Mouse (Mus musculus) CH12.LX (cell line): ENCODE data around the gene Car10. TPM values are rescaled to one million over a fixed set of nuclear protein-coding genes. Genes with fewer than 3 reads are reported as not detected.

Experiments
- DNase-seq: peaks from one replicate; pipeline ENCODE4 v3.0.0-alpha.2; 2013; ENCODE audit errors: extremely low read depth
- H3K27ac ChIP-seq: 2 replicates; pipeline ENCODE4 v1.5.1; 2012; ENCODE audit warnings: low read depth, mild to moderate bottlenecking, control low read depth, moderate library complexity; ENCODE audit not compliant: insufficient read depth
- H3K27me3 ChIP-seq: replicated peaks from 2 replicates; pipeline ENCODE3; 2012; ENCODE audit warnings: inconsistent platforms
- H3K36me3 ChIP-seq, 2 experiments: replicated peaks in 1 of 2; 2 replicates each; pipeline versions ENCODE3 to v1.6.1; 2012; ENCODE audit warnings: inconsistent platforms in 1 of 2, low read length in 1 of 2, mild to moderate bottlenecking in 1 of 2, mixed read lengths in 1 of 2, moderate library complexity in 1 of 2; ENCODE audit not compliant: control insufficient read depth in 1 of 2, insufficient read depth in 1 of 2
- H3K4me1 ChIP-seq, 2 experiments: 2 replicates each; pipeline ENCODE4 v1.6.1; 2012; ENCODE audit warnings: inconsistent platforms in 1 of 2, moderate library complexity in 1 of 2; ENCODE audit not compliant: insufficient read depth in 2 of 2, control insufficient read depth in 1 of 2
- H3K4me2 ChIP-seq: 2 replicates; pipeline ENCODE4 v1.6.1; 2012; ENCODE audit warnings: low read depth, mild to moderate bottlenecking, control low read depth; ENCODE audit not compliant: poor library complexity, insufficient read depth, severe bottlenecking
- H3K4me3 ChIP-seq, 3 experiments: fragments of 150-350 bp in 1 of 3; sonication (generic) in 1 of 3; replicated peaks in 1 of 3; 2 replicates each; pipeline versions ENCODE3 to v1.5.1; 2011 to 2012; ENCODE audit warnings: low read depth in 2 of 3, low read length in 2 of 3, mild to moderate bottlenecking in 2 of 3, moderate library complexity in 2 of 3, control low read depth in 1 of 3, improper control_type of control experiment in 1 of 3, inconsistent platforms in 1 of 3, mixed read lengths in 1 of 3; ENCODE audit not compliant: poor library complexity in 1 of 3
- H3K79me2 ChIP-seq: replicated peaks from 2 replicates; pipeline ENCODE4 v1.6.1; 2012; ENCODE audit warnings: mild to moderate bottlenecking, moderate library complexity; ENCODE audit not compliant: control insufficient read depth, poor library complexity, insufficient read depth, severe bottlenecking; ENCODE audit errors: extremely low read depth
- H3K9ac ChIP-seq: 2 replicates; pipeline ENCODE4 v1.6.1; 2012; ENCODE audit warnings: low read depth, mild to moderate bottlenecking, control low read depth, moderate library complexity; ENCODE audit not compliant: insufficient read depth
- H3K9me3 ChIP-seq: replicated peaks from 2 replicates; pipeline ENCODE3; 2012; ENCODE audit warnings: low read length, inconsistent platforms, mixed read lengths
- CHD2 ChIP-seq: IDR thresholded peaks from 2 replicates; pipeline ENCODE4 v1.6.1; 2011; ENCODE audit warnings: low read length, improper control_type of control experiment
- CTCF ChIP-seq, 2 experiments: IDR thresholded peaks in 1 of 2; conservative IDR thresholded peaks in 1 of 2; 2 replicates each; pipeline ENCODE4 v1.5.1; 2011 to 2012; ENCODE audit warnings: low read depth in 2 of 2, low read length in 2 of 2, improper control_type of control experiment in 1 of 2, inconsistent platforms in 1 of 2, mild to moderate bottlenecking in 1 of 2, moderate library complexity in 1 of 2
- E2F4 ChIP-seq: IDR thresholded peaks from 2 replicates; pipeline ENCODE4 v1.6.1; 2011; ENCODE audit warnings: low read depth, low read length, improper control_type of control experiment; ENCODE audit not compliant: insufficient replicate concordance
- ELF1 ChIP-seq: IDR thresholded peaks from 2 replicates; pipeline ENCODE4 v1.6.1; 2014; ENCODE audit warnings: low read depth, mild to moderate bottlenecking, inconsistent platforms, low read length, improper control_type of control experiment
- EP300 ChIP-seq: IDR thresholded peaks from 2 replicates; pipeline ENCODE4 v1.6.1; 2011; ENCODE audit warnings: low read length, improper control_type of control experiment
- JUND ChIP-seq: conservative IDR thresholded peaks from 2 replicates; pipeline ENCODE4 v1.6.1; 2011; ENCODE audit warnings: low read depth, low read length, improper control_type of control experiment
- KAT2A ChIP-seq: IDR thresholded peaks from 2 replicates; pipeline ENCODE4 v1.6.1; 2012; ENCODE audit warnings: low read length, improper control_type of control experiment, inconsistent platforms; ENCODE audit not compliant: insufficient replicate concordance
- MAX ChIP-seq: IDR thresholded peaks from 2 replicates; pipeline ENCODE4 v1.6.1; 2011; ENCODE audit warnings: low read length, improper control_type of control experiment
- MAZ ChIP-seq: IDR thresholded peaks from 2 replicates; pipeline ENCODE4 v1.6.1; 2012; ENCODE audit warnings: low read depth, mild to moderate bottlenecking, inconsistent platforms, low read length, improper control_type of control experiment, moderate library complexity
- MXI1 ChIP-seq: IDR thresholded peaks from 2 replicates; pipeline ENCODE4 v1.6.1; 2011; ENCODE audit warnings: mild to moderate bottlenecking, low read depth, low read length, improper control_type of control experiment
- MYC ChIP-seq: IDR thresholded peaks from 2 replicates; pipeline ENCODE4 v1.6.1; 2011; ENCODE audit warnings: low read depth, mild to moderate bottlenecking, improper control_type of control experiment, low read length
- NRF1 ChIP-seq: IDR thresholded peaks from 2 replicates; pipeline ENCODE4 v1.6.1; 2014; ENCODE audit warnings: low read depth, mild to moderate bottlenecking, inconsistent platforms, low read length, improper control_type of control experiment, moderate library complexity
- PAX5 ChIP-seq: IDR thresholded peaks from 2 replicates; pipeline ENCODE4 v1.6.1; 2012; ENCODE audit warnings: low read length, inconsistent platforms, mixed read lengths
- POLR2A ChIP-seq: IDR thresholded peaks from 2 replicates; pipeline ENCODE4 v1.6.1; 2011; ENCODE audit warnings: low read depth, mild to moderate bottlenecking, improper control_type of control experiment, low read length
- POLR2AphosphoS2 ChIP-seq: IDR thresholded peaks from 2 replicates; pipeline ENCODE4 v1.6.1; 2011; ENCODE audit warnings: low read depth, low read length, improper control_type of control experiment
- SIN3A ChIP-seq: IDR thresholded peaks from 2 replicates; pipeline ENCODE4 v1.6.1; 2012; ENCODE audit warnings: low read length, improper control_type of control experiment, inconsistent platforms
- SMC3 ChIP-seq: IDR thresholded peaks from 2 replicates; pipeline ENCODE4 v1.6.1; 2011; ENCODE audit warnings: low read depth, low read length, improper control_type of control experiment
- TBP ChIP-seq: conservative IDR thresholded peaks from 2 replicates; pipeline ENCODE4 v1.6.1; 2011; ENCODE audit warnings: low read depth, low read length, improper control_type of control experiment
- TCF12 ChIP-seq: IDR thresholded peaks from 2 replicates; pipeline ENCODE4 v1.6.1; 2014; ENCODE audit warnings: low read depth, mild to moderate bottlenecking, inconsistent platforms, low read length, improper control_type of control experiment
- USF1 ChIP-seq: IDR thresholded peaks from 2 replicates; pipeline ENCODE4 v1.6.1; 2014; ENCODE audit warnings: low read depth, mild to moderate bottlenecking, inconsistent platforms, low read length, improper control_type of control experiment
- USF2 ChIP-seq: conservative IDR thresholded peaks from 2 replicates; pipeline ENCODE4 v1.6.1; 2011; ENCODE audit warnings: low read depth, low read length, improper control_type of control experiment
- ZKSCAN1 ChIP-seq: IDR thresholded peaks from 2 replicates; pipeline ENCODE4 v1.6.1; 2012; ENCODE audit warnings: low read depth, inconsistent platforms, low read length, improper control_type of control experiment, borderline replicate concordance
- ZMIZ1 ChIP-seq: IDR thresholded peaks from 2 replicates; pipeline ENCODE4 v1.6.1; 2012; ENCODE audit warnings: low read depth, mild to moderate bottlenecking, inconsistent platforms, low read length, improper control_type of control experiment
- dilution Hi-C: fragments of 300-500 bp; cut with MboI; formaldehyde crosslinking; loops from 2 replicates; pipeline ENCODE4 v1.14.3; 2020; ENCODE audit warnings: low sequenced_read_pairs; ENCODE audit not compliant: extremely low pct_unique_long_range_greater_than_20kb, extremely low pct_ligation_motif_present
- in situ Hi-C: fragments of 300-500 bp; cut with MboI; formaldehyde crosslinking; loops from 3 replicates; pipeline ENCODE4 v1.14.3; 2019; ENCODE audit warnings: low sequenced_read_pairs, low pct_ligation_motif_present, low pct_unique_long_range_greater_than_20kb, mixed read lengths
- polyA plus RNA-seq: library from polyadenylated mRNA; unstranded; fragments of >175 nt; gene quantifications from 2 replicates; pipeline ENCODE4 v1.2.1, GENCODE M21; 2012; ENCODE audit warnings: low read depth; ENCODE audit not compliant: insufficient read length
- total RNA-seq, 2 experiments: library from RNA; depleted of rRNA; stranded (reverse); fragments of 300-350 nt in 1 of 2; fragments of >200 nt in 1 of 2; gene quantifications; 2 replicates each; pipeline ENCODE4 v1.2.3; 2012 to 2014

Car10 gene
- total and polyA plus RNA-seq, 3 experiments: not detected

GRCm38 (mm10) chr11:93560570-93560969 is 462.7 kb downstream of the Car10 start:
- no peak overlapping the region for H3K4me3 ChIP-seq
- dilution Hi-C loops: no loop called here
- in situ Hi-C loops: no loop called here
- no peak overlapping the region for H3K27ac ChIP-seq
- DNase-seq: no peak
- H3K9me3 ChIP-seq: no peaks in the 10 kb centered on the region
- no peak for TF ChIP-seq PAX5
- TF ChIP-seq USF2: no peak
- TF ChIP-seq POLR2AphosphoS2: no peak
- TF ChIP-seq TCF12: no peak
- no peak for TF ChIP-seq ZMIZ1
- no peak for TF ChIP-seq TBP
- no peak for TF ChIP-seq ELF1
- no peak for TF ChIP-seq MAZ
- TF ChIP-seq JUND: no peak
- no peak for TF ChIP-seq SIN3A
- no peak for TF ChIP-seq E2F4
- TF ChIP-seq ZKSCAN1: no peak
- no peak for TF ChIP-seq MAX
- no peak for TF ChIP-seq CHD2
- TF ChIP-seq MXI1: no peak
- no peak for TF ChIP-seq SMC3
- no peak for TF ChIP-seq CTCF (conservative IDR thresholded peaks at IDR 0.05 in 1 of 2, IDR thresholded peaks at IDR 0.05 in 1 of 2; ENCODE audit: low read depth in 2 of 2, low read length in 2 of 2)
- TF ChIP-seq, all 38 proteins: peak for 0
- Histone ChIP-seq H3K4me1 (no peaks in the 10 kb centered on the region), H3K79me2 (no peaks in the 10 kb centered on the region), H3K36me3 (no peaks in the 10 kb centered on the region), H3K9ac (no peak overlapping the region), H3K27me3 (peaks cover 68% of the 10 kb centered on the region), H3K4me2 (no peak overlapping the region)

GRCm38 (mm10) chr11:93562330-93562865 is 464.6 kb downstream of the Car10 start:
- H3K27me3 ChIP-seq: peaks cover 62% of the 10 kb centered on the region
- no peaks in the 10 kb centered on the region for H3K79me2 ChIP-seq
- no peak for DNase-seq
- no peak overlapping the region for H3K27ac ChIP-seq
- no peak overlapping the region for H3K9ac ChIP-seq
- H3K36me3 ChIP-seq: no peaks in the 10 kb centered on the region
- dilution Hi-C loops: no loop called here
- TF ChIP-seq POLR2A: no peak
- TF ChIP-seq PAX5: no peak
- TF ChIP-seq MYC: no peak
- no peak for TF ChIP-seq KAT2A
- no peak for TF ChIP-seq NRF1
- no peak for TF ChIP-seq EP300
- no peak for TF ChIP-seq USF1
- no peak for TF ChIP-seq MAZ
- TF ChIP-seq ZKSCAN1: no peak
- no peak overlapping the region for H3K4me2 ChIP-seq
- no peaks in the 10 kb centered on the region for H3K9me3 ChIP-seq
- no peak overlapping the region for H3K4me3 ChIP-seq
- in situ Hi-C loops: no loop called here
- H3K4me1 ChIP-seq: no peaks in the 10 kb centered on the region
